Comparison of ENCODE assay signal across 10 mouse cellular contexts in genomic region chr3:146177295-146177694, GRCm38 (mm10). TPM values are rescaled to one million over a fixed set of nuclear protein-coding genes. Genes with fewer than 3 reads are reported as not detected.
DNase-seq lines count a peak whose midpoint lies in the region; ATAC-seq and TF ChIP-seq lines count a peak whose summit lies in the region.
"Had no signal": no experiment of that assay in that cellular context is flagged by ENCODE, and none has a peak within 500 bp of the region (broad histone marks: within the 10 kb centered on the region; RNA-seq: fewer than 3 reads in every experiment).

No protein-coding gene starts in this region.

- intact Hi-C loops in heart, postnatal 36 days (cut with DNase I) = loop anchor here (1.0 to 2.0 kb wide), 3 partner anchors 22 to 119 kb away; no protein-coding TSS in a partner anchor
- intact Hi-C loops in gastrocnemius, postnatal 14 days (cut with DNase I; ENCODE audit: low total_unique reads) = loop anchor here (2.0 to 5.0 kb wide), 2 partner anchors 118 to 230 kb away; no protein-coding TSS in a partner anchor

- H3K27ac ChIP-seq in heart, embryonic 15.5 days = no peak overlapping the region
- H3K27ac ChIP-seq in lung, embryonic 14.5 days (ENCODE audit: low read depth) = no peak overlapping the region
- H3K27ac ChIP-seq in MEL (ENCODE audit: control insufficient read depth, low read depth, low read length) = no peak overlapping the region
- H3K27ac ChIP-seq in limb, embryonic 15.5 days = no peak overlapping the region
- H3K27ac ChIP-seq: liver, embryonic 14.5 days had no signal

- no peak for TF ChIP-seq EP300 in MEL (IDR thresholded peaks at IDR 0.05; ENCODE audit: low read depth in 1 of 2, low read length in 2 of 2)

- no peak for TF ChIP-seq RAD21 in MEL (IDR thresholded peaks at IDR 0.05; ENCODE audit: low read depth, low read length)

- no peak for ATAC-seq in heart, embryonic 15.5 days (replicated peaks; ENCODE audit: insufficient number of reproducible peaks, insufficient read depth, low FRiP score, low read depth)
- no peak for ATAC-seq in lung, embryonic 14.5 days (ENCODE audit: insufficient read depth)
- ATAC-seq in limb, embryonic 15.5 days (ENCODE audit: insufficient number of reproducible peaks, low FRiP score, low TSS enrichment, low read depth) = no peak

- no peak for TF ChIP-seq CTCF in lung, embryonic 14.5 days (IDR thresholded peaks at IDR 0.05; ENCODE audit: low read depth)
- no peak for TF ChIP-seq CTCF in MEL (IDR thresholded peaks at IDR 0.05 in 2 of 3, conservative IDR thresholded peaks at IDR 0.05 in 1 of 3; ENCODE audit: control insufficient read depth in 1 of 3, insufficient read depth in 1 of 3, low read depth in 2 of 3, low read length in 3 of 3, poor library complexity in 1 of 3, severe bottlenecking in 1 of 3)

- WGBS in heart, embryonic 15.5 days = 55% methylated on average over 7 of the region's 7 CpGs
- 61% methylated on average over 7 of the region's 7 CpGs for WGBS in lung, embryonic 14.5 days
- 77% methylated on average over 7 of the region's 7 CpGs for WGBS in limb, embryonic 15.5 days

- no peak for DNase-seq in heart, postnatal 36 days
- DNase-seq in lung, embryonic 14.5 days = peak; percentile 13
- DNase-seq in lung, postnatal 25 days (ENCODE audit: low spot score) = no peak
- no peak for DNase-seq in MEL (ENCODE audit: low read depth, low spot score)
- no peak for DNase-seq in urinary bladder, adult 18-20 months (ENCODE audit: low spot score in 2 of 2)
- no peak for DNase-seq in gastrocnemius, postnatal 14 days

- H3K4me1 ChIP-seq in heart, embryonic 15.5 days (replicated peaks) = peaks cover 25% of the 10 kb centered on the region
- no peaks in the 10 kb centered on the region for H3K4me1 ChIP-seq in lung, embryonic 14.5 days (ENCODE audit: insufficient read depth)
- no peaks in the 10 kb centered on the region for H3K4me1 ChIP-seq in MEL (ENCODE audit: control insufficient read depth in 1 of 2, insufficient read depth in 2 of 2, low read length in 2 of 2)
- 0 out of 2 replicates have a peak, but pooled peaks cover 4% of the 10 kb centered on the region for H3K4me1 ChIP-seq in limb, embryonic 15.5 days

- peak overlapping the region; percentile 32; the same call in 1 of the 2 replicates for H3K4me3 ChIP-seq in heart, embryonic 15.5 days
- H3K4me3 ChIP-seq in lung, embryonic 14.5 days (ENCODE audit: low read depth, low read length) = no peak overlapping the region
- no peak overlapping the region for H3K4me3 ChIP-seq in MEL (ENCODE audit: control insufficient read depth in 1 of 2, insufficient read depth in 1 of 2, low read depth in 2 of 2, low read length in 2 of 2)
- H3K4me3 ChIP-seq in limb, embryonic 15.5 days = no peak overlapping the region

- H3K79me2 ChIP-seq in MEL (ENCODE audit: control insufficient read depth, insufficient read depth, low read length, poor library complexity) = no peaks in the 10 kb centered on the region

- H3K27me3 ChIP-seq in heart, embryonic 15.5 days = no peaks in the 10 kb centered on the region
- H3K27me3 ChIP-seq in lung, embryonic 14.5 days (ENCODE audit: insufficient read depth, low read length) = no peaks in the 10 kb centered on the region
- no peaks in the 10 kb centered on the region for H3K27me3 ChIP-seq in MEL (ENCODE audit: control insufficient read depth in 1 of 2, insufficient read depth in 2 of 2, low read length in 2 of 2)
- H3K27me3 ChIP-seq in limb, embryonic 15.5 days = no peaks in the 10 kb centered on the region

- H3K36me3 ChIP-seq in heart, embryonic 15.5 days = no peaks in the 10 kb centered on the region
- H3K36me3 ChIP-seq in lung, embryonic 14.5 days (ENCODE audit: insufficient read depth) = no peaks in the 10 kb centered on the region
- no peaks in the 10 kb centered on the region for H3K36me3 ChIP-seq in MEL (ENCODE audit: control insufficient read depth in 1 of 2, insufficient read depth in 2 of 2, low read length in 2 of 2)
- H3K36me3 ChIP-seq in limb, embryonic 15.5 days = no peaks in the 10 kb centered on the region

- no peaks in the 10 kb centered on the region for H3K9me3 ChIP-seq in heart, embryonic 15.5 days (replicated peaks)
- no peaks in the 10 kb centered on the region for H3K9me3 ChIP-seq in lung, embryonic 14.5 days (ENCODE audit: low read depth, low read length)
- H3K9me3 ChIP-seq in MEL (replicated peaks; ENCODE audit: insufficient read depth, low read length) = no peaks in the 10 kb centered on the region
- H3K9me3 ChIP-seq in limb, embryonic 15.5 days = no peaks in the 10 kb centered on the region

- no peak for TF ChIP-seq POLR2A in MEL (IDR thresholded peaks at IDR 0.05; ENCODE audit: control insufficient read depth in 1 of 2, insufficient read depth in 1 of 2, low read depth in 1 of 2, low read length in 2 of 2, poor library complexity in 1 of 2)

- peak overlapping the region; percentile 61 for H3K4me2 ChIP-seq in heart, embryonic 15.5 days
- H3K4me2 ChIP-seq in lung, embryonic 14.5 days = peak overlapping the region; percentile 55
- peak overlapping the region; percentile 49; the same call in 1 of the 2 replicates for H3K4me2 ChIP-seq in limb, embryonic 15.5 days

- no peak overlapping the region for H3K9ac ChIP-seq in heart, embryonic 15.5 days
- H3K9ac ChIP-seq in lung, embryonic 14.5 days = no peak overlapping the region
- no peak overlapping the region for H3K9ac ChIP-seq in MEL (ENCODE audit: control insufficient read depth, low read depth, low read length, poor library complexity, severe bottlenecking)
- no peak overlapping the region for H3K9ac ChIP-seq in limb, embryonic 15.5 days
- H3K9ac ChIP-seq: liver, embryonic 14.5 days had no signal

TF ChIP-seq in MEL, 35 proteins besides CTCF, POLR2A, EP300 and RAD21:
- TF ChIP-seq BHLHE40 (IDR thresholded peaks at IDR 0.05; ENCODE audit: borderline replicate concordance, low read depth, low read length) (no peak), USF1 (IDR thresholded peaks at IDR 0.05; ENCODE audit: low read depth, low read length) (0 out of 2 replicates have a peak, but pooled peaks have one; percentile 15), NELFE (IDR thresholded peaks at IDR 0.05; ENCODE audit: low read depth, low read length) (no peak), ZMIZ1 (IDR thresholded peaks at IDR 0.05; ENCODE audit: low read depth, low read length) (no peak), GABPA (IDR thresholded peaks at IDR 0.05; ENCODE audit: low read depth, low read length) (no peak)

RNA-seq across cellular contexts. Expression of gene Mcoln2, which starts 27.7 kb away (rescaled TPM):
- polyA plus RNA-seq in heart, embryonic 15.5 days (2015; fragmentation: Nextera tagmentation; extraction: Ambion mirVana) = 0.35 and 1.7 TPM in 2 replicates
- under 1 TPM; 0.22 to 0.25 TPM for total RNA-seq in heart, postnatal 36 days (2021)
- polyA plus RNA-seq in lung, embryonic 14.5 days (2014; fragmentation: Nextera tagmentation; extraction: Ambion mirVana) = 0.32 and 0.33 TPM in 2 replicates
- 0.42 and 0.65 TPM in 2 replicates for total RNA-seq in MEL (2012; rRNA removed)
- polyA plus RNA-seq in MEL (2012; ENCODE audit: insufficient read depth in 1 of 2, insufficient read length in 2 of 2, low read depth in 1 of 2, low replicate concordance in 2 of 2, missing spikeins in 1 of 2) = under 1 TPM in 1 of 2 experiments, not detected in 1; 0.10 TPM
- 2.0 and 2.3 TPM in 2 replicates for polyA plus RNA-seq in limb, embryonic 15.5 days (2015; fragmentation: Nextera tagmentation; extraction: Ambion mirVana)
- total RNA-seq in gastrocnemius, postnatal 14 days (2021) = under 1 TPM in 1 of 2 experiments, not detected in 1; 0.12 TPM
- polyA plus RNA-seq: frontal cortex, adult 2 months had no signal

RNA-seq across cellular contexts. Expression of gene Lpar3, which starts 43.5 kb away (rescaled TPM):
- 35.1 and 40.7 TPM in 2 replicates for polyA plus RNA-seq in heart, embryonic 15.5 days (2015; fragmentation: Nextera tagmentation; extraction: Ambion mirVana)
- under 1 TPM; 0.24 to 0.28 TPM for total RNA-seq in heart, postnatal 36 days (2021)
- 1.8 and 1.9 TPM in 2 replicates for polyA plus RNA-seq in lung, embryonic 14.5 days (2014; fragmentation: Nextera tagmentation; extraction: Ambion mirVana)
- total RNA-seq in MEL (2012; rRNA removed) = not detected in 2 replicates
- polyA plus RNA-seq in MEL (2012; ENCODE audit: insufficient read depth in 1 of 2, insufficient read length in 2 of 2, low read depth in 1 of 2, low replicate concordance in 2 of 2, missing spikeins in 1 of 2) = not detected
- 2.1 TPM in 2 replicates for polyA plus RNA-seq in limb, embryonic 15.5 days (2015; fragmentation: Nextera tagmentation; extraction: Ambion mirVana)
- total RNA-seq in gastrocnemius, postnatal 14 days (2021) = under 1 TPM; 0.18 to 0.29 TPM

Comparison
In these comparisons a context has a peak if more than half of its experiments do, and no peak if none do; other contexts are left out.
1. RNA of gene Lpar3, which starts 43.5 kb away (polyA plus RNA-seq): 35.1 to 40.7 TPM in heart, embryonic 15.5 days; 2.1 TPM in limb, embryonic 15.5 days, 1.8 to 1.9 TPM in lung, embryonic 14.5 days and not detected in MEL; every median in the first group is over 10 times any median in the second.
2. Peak in every context shown above with its lines, with median percentiles within 50 percentile points of each other: H3K4me2 ChIP-seq.